Mouse (Mus musculus) right cerebral cortex, postnatal 14 days (tissue): ENCODE results near the gene Zfp809.
"Not testable (repeated sequence)": the region's sequence is repeated elsewhere in the genome, so short reads cannot be mapped to it uniquely, and the experiment has no call there.

Source experiments
- DNase-seq: peaks from one replicate; pipeline ENCODE4 v3.0.0; 2022

The Zfp809 gene

GRCm38 (mm10) chr9:22225581-22226388 lies at the start of gene Zfp809:
Gene Zfp809 (plus strand): TSS chr9:22225714.
- DNase-seq = peak; percentile 100

- peak; percentile 38 for DNase-seq
Observed at GRCm38 (mm10) chr9:22188025-22188611, 37.4 kb upstream of the Zfp809 start, which contains the start of gene Zfp872. Gene Zfp872 (plus strand): TSS chr9:22188090.

GRCm38 (mm10) chr9:22196412-22196811 lies 29.1 kb upstream of the Zfp809 start:
- DNase-seq = no peak

- no peak for DNase-seq
Observed at GRCm38 (mm10) chr9:22213785-22214194, 11.7 kb upstream of the Zfp809 start.

GRCm38 (mm10) chr9:22214549-22214948 lies 11.0 kb upstream of the Zfp809 start:
- DNase-seq = no peak

- DNase-seq = no peak
Observed at GRCm38 (mm10) chr9:22216705-22217104, 8.8 kb upstream of the Zfp809 start.

GRCm38 (mm10) chr9:22217858-22218493 lies 7.5 kb upstream of the Zfp809 start:
- DNase-seq = no peak

- DNase-seq = no peak
Observed at GRCm38 (mm10) chr9:22224066-22224465, 1.4 kb upstream of the Zfp809 start.

- peak; percentile 13 for DNase-seq
Observed at GRCm38 (mm10) chr9:22224536-22225503, 694 bp upstream of the Zfp809 start.

GRCm38 (mm10) chr9:22226389-22226673 lies 817 bp downstream of the Zfp809 start:
- not testable (repeated sequence) for DNase-seq

GRCm38 (mm10) chr9:22226846-22227245 lies 1.3 kb downstream of the Zfp809 start:
- DNase-seq = no peak

GRCm38 (mm10) chr9:22229386-22230026 lies 4.0 kb downstream of the Zfp809 start:
- DNase-seq = no peak

GRCm38 (mm10) chr9:22230061-22230460 lies 4.5 kb downstream of the Zfp809 start:
- no peak for DNase-seq

GRCm38 (mm10) chr9:22230556-22230955 lies 5.0 kb downstream of the Zfp809 start:
- DNase-seq = no peak

- DNase-seq = no peak
Observed at GRCm38 (mm10) chr9:22240001-22240400, 14.5 kb downstream of the Zfp809 start.

- DNase-seq = no peak
Observed at GRCm38 (mm10) chr9:22244242-22244641, 18.7 kb downstream of the Zfp809 start.

- DNase-seq = no peak
Observed at GRCm38 (mm10) chr9:22256579-22256978, 31.1 kb downstream of the Zfp809 start.

GRCm38 (mm10) chr9:22258784-22259183 lies 33.3 kb downstream of the Zfp809 start:
- no peak for DNase-seq

- DNase-seq = peak; percentile 54
Observed at GRCm38 (mm10) chr9:22259184-22260091, 33.9 kb downstream of the Zfp809 start, which contains the start of gene Zfp599. Gene Zfp599 (minus strand): TSS chr9:22259895.

GRCm38 (mm10) chr9:22260092-22260422 lies 34.5 kb downstream of the Zfp809 start:
- DNase-seq = no peak

GRCm38 (mm10) chr9:22261594-22261993 lies 36.1 kb downstream of the Zfp809 start:
- DNase-seq = no peak
